Mouse (Mus musculus) adipocyte (in vitro differentiated cells): ENCODE measurements at regions not wholly inside any gene's neighbourhood (a gene's known extent, or its start where the extent isn't known, plus 50 kb on each side); places are given as distances from the start of the nearest gene placed in this dataset.

Source experiments
- DNase-seq: peaks from one replicate; pipeline ENCODE4 v3.0.0-alpha.2; 2016; ENCODE audit warnings: low spot score

- DNase-seq, result no peak
Observed at GRCm38 (mm10) chr6:101484526-101485287, 107.0 kb upstream of the Pdzrn3 start.

DNA sequence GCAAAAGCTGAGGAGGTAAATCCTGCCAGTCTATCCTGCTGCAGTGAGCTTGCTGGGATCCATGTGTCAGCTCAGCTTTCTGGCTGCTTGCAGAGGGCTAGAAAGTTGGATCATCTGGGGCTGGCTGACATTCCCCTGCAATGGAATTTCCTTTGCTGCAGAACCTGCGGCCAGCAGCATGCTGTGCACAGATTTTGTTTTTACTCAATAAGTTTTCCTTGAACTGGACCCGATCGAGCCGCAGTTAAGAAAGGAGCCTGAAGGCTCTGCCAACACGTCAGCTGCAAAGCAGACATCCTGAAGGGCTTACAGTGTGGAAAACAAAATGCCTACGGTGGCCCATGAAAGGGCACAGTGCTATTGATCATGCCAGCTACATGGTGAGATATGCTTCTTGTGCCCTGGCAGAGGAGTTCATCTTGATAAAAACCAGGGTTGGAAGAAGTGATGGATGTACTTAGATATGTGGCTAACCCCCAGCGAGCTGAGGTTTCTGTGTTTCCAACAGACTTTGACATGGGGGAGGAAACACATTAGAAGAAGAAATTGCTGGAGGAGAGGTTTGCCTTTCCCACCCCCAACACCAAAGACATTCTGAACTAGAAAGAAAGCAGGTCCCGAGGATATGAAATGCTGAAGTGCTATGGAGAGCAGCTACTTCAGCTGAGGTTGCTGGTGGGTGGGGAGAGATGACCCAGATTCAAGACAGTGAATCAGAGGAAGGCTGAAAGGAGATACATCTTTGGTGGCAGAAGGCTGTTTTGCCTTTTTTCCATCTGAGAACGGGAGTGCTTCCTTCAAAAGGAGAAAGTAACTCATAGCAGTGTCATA is 105.2 kb upstream of the Pdzrn3 start:
- DNase-seq, result peak; percentile 45

DNA sequence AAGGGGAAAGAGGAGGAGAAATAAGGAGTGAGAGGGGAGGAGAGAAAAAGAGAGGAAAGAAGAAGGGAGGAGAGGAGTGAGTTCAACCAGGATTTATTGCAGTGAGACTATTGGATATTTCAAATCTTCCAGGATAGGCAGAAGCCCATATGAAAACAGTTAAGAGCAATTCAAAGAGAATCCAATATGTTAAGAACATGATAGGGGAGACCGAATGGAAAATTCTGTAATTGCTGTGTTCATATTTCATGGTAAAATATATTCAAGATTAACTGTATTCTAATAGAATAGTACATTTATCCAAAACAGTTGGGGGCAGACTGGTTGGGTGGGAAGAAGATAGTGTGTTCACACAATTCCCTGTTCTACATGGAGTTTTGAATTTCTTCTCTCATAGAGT is 96.3 kb upstream of the Pdzrn3 start:
- no peak for DNase-seq

DNA sequence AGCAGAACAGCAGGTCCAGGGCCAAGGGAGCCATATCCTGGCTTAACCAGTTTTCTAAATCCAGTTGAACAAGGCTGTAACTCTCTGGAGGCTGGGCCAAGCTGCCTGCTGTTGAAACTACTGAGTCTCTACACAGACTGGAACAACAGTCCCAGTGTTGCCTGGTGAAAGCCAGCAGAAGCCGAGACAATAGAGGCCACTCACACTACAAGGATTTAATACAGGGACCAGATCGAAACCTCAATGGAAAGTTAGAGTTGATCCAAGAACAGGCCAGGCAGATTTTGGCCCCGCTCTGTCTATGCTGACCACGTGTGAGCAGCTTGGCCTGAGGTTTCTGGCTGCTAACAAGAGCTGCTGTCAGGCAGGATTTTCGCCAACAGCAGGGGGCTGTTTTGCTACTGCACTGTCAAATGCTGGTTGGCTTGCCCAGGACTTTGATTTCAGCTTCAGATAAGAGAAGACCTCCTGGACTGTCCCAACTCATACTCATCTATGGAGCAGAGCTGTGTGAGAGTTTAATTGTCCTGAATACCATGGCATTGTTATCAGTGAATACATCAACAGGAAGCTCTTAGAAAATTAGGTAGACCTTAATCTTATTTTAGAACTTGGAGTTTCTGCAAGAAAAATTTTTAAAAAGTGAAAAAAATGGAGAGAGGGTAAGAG is 95.7 kb upstream of the Pdzrn3 start:
- peak; percentile 70 for DNase-seq

DNA sequence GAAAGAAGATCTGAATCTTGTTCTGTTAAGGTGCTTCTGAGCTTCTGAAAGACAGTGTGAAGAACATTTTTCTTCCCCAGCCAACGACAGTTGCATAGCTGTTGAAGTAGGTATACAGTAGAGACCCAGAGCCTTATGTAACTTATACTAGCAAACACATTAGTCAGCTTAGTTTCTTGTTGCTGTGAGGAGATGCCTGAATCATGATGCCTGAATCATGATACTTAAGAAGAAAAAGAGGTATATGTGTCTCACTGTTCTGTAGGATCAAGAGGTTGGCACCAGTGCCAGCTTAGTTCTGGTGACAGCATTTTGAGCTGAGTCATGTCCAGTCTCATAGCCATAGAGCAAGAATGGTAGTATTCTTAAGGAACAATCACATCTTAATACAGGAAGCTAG is 87.2 kb upstream of the Pdzrn3 start:
- no peak for DNase-seq

- DNase-seq, result no peak
Observed at GRCm38 (mm10) chr6:101463812-101464320, 86.2 kb upstream of the Pdzrn3 start.

GRCm38 (mm10) chr6:101446720-101447119 is 69.0 kb upstream of the Pdzrn3 start:
- no peak for DNase-seq

DNA sequence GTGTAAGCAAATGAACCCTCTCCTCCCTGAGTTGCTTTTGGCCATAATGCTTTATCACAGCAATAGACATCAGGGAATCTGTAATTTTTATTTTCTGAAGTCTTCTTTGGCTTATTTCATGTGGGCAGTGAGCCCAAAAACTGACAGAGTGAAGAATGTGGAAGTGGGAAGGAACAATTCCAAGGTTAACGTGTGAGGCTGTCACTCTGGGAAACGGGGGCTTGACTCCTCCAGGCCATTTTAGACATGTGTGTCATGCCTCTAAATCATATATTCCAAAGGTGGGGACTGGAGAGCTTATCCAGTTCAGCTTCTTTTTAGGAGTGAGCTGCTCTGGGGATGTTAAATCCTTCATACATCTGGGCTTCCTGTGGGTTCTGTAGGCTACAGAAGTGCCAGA is 68.6 kb upstream of the Pdzrn3 start:
- DNase-seq, result peak; percentile 34

- no peak for DNase-seq
Observed at GRCm38 (mm10) chr6:101432769-101433168, 55.1 kb upstream of the Pdzrn3 start.

DNA sequence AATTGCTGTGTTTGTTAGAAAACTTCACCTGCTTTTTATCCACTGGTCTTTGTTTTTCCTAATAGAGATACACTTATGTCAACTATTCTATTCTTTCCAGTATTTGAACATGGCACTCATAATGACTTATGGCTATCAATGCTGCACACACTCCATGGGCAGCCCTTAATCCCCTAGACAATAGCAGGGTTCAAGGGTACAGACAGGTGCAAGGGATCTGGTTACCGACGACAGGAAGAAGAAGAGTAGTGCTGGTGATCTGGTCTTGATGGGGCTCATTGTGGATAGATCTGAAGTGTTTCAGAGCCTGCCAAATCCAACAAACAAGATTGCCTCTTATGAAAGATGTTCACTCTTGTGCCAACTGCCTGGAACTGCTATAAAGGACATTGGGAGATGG is 51.9 kb upstream of the Pdzrn3 start:
- peak; percentile 76 for DNase-seq
